Mouse (Mus musculus) CH12.LX (cell line): ENCODE measurements at regions not wholly inside any gene's neighbourhood (a gene's known extent, or its start where the extent isn't known, plus 50 kb on each side); places are given as distances from the start of the nearest gene placed in this dataset.

Experiments
- DNase-seq: peaks from one replicate; pipeline ENCODE4 v3.0.0-alpha.2; 2013; ENCODE audit errors: extremely low read depth
- H3K27ac ChIP-seq: 2 replicates; pipeline ENCODE4 v1.5.1; 2012; ENCODE audit warnings: low read depth, mild to moderate bottlenecking, control low read depth, moderate library complexity; ENCODE audit not compliant: insufficient read depth
- H3K27me3 ChIP-seq: replicated peaks from 2 replicates; pipeline ENCODE3; 2012; ENCODE audit warnings: inconsistent platforms
- H3K36me3 ChIP-seq, 2 experiments: replicated peaks in 1 of 2; 2 replicates each; pipeline versions ENCODE3 to v1.6.1; 2012; ENCODE audit warnings: inconsistent platforms in 1 of 2, low read length in 1 of 2, mild to moderate bottlenecking in 1 of 2, mixed read lengths in 1 of 2, moderate library complexity in 1 of 2; ENCODE audit not compliant: control insufficient read depth in 1 of 2, insufficient read depth in 1 of 2
- H3K4me1 ChIP-seq, 2 experiments: 2 replicates each; pipeline ENCODE4 v1.6.1; 2012; ENCODE audit warnings: inconsistent platforms in 1 of 2, moderate library complexity in 1 of 2; ENCODE audit not compliant: insufficient read depth in 2 of 2, control insufficient read depth in 1 of 2
- H3K4me2 ChIP-seq: 2 replicates; pipeline ENCODE4 v1.6.1; 2012; ENCODE audit warnings: low read depth, mild to moderate bottlenecking, control low read depth; ENCODE audit not compliant: poor library complexity, insufficient read depth, severe bottlenecking
- H3K4me3 ChIP-seq, 3 experiments: fragments of 150-350 bp in 1 of 3; sonication (generic) in 1 of 3; replicated peaks in 1 of 3; 2 replicates each; pipeline versions ENCODE3 to v1.5.1; 2011 to 2012; ENCODE audit warnings: low read depth in 2 of 3, low read length in 2 of 3, mild to moderate bottlenecking in 2 of 3, moderate library complexity in 2 of 3, control low read depth in 1 of 3, improper control_type of control experiment in 1 of 3, inconsistent platforms in 1 of 3, mixed read lengths in 1 of 3; ENCODE audit not compliant: poor library complexity in 1 of 3
- H3K79me2 ChIP-seq: replicated peaks from 2 replicates; pipeline ENCODE4 v1.6.1; 2012; ENCODE audit warnings: mild to moderate bottlenecking, moderate library complexity; ENCODE audit not compliant: control insufficient read depth, poor library complexity, insufficient read depth, severe bottlenecking; ENCODE audit errors: extremely low read depth
- H3K9ac ChIP-seq: 2 replicates; pipeline ENCODE4 v1.6.1; 2012; ENCODE audit warnings: low read depth, mild to moderate bottlenecking, control low read depth, moderate library complexity; ENCODE audit not compliant: insufficient read depth
- H3K9me3 ChIP-seq: replicated peaks from 2 replicates; pipeline ENCODE3; 2012; ENCODE audit warnings: low read length, inconsistent platforms, mixed read lengths
- BHLHE40 ChIP-seq: IDR thresholded peaks from 2 replicates; pipeline ENCODE4 v1.6.1; 2011; ENCODE audit warnings: mild to moderate bottlenecking, low read depth, low read length, improper control_type of control experiment
- CHD1 ChIP-seq: IDR thresholded peaks from 2 replicates; pipeline ENCODE4 v1.6.1; 2012; ENCODE audit warnings: low read depth, low read length, improper control_type of control experiment, inconsistent platforms
- CHD2 ChIP-seq: IDR thresholded peaks from 2 replicates; pipeline ENCODE4 v1.6.1; 2011; ENCODE audit warnings: low read length, improper control_type of control experiment
- CTCF ChIP-seq, 2 experiments: IDR thresholded peaks in 1 of 2; conservative IDR thresholded peaks in 1 of 2; 2 replicates each; pipeline ENCODE4 v1.5.1; 2011 to 2012; ENCODE audit warnings: low read depth in 2 of 2, low read length in 2 of 2, improper control_type of control experiment in 1 of 2, inconsistent platforms in 1 of 2, mild to moderate bottlenecking in 1 of 2, moderate library complexity in 1 of 2
- E2F4 ChIP-seq: IDR thresholded peaks from 2 replicates; pipeline ENCODE4 v1.6.1; 2011; ENCODE audit warnings: low read depth, low read length, improper control_type of control experiment; ENCODE audit not compliant: insufficient replicate concordance
- ELF1 ChIP-seq: IDR thresholded peaks from 2 replicates; pipeline ENCODE4 v1.6.1; 2014; ENCODE audit warnings: low read depth, mild to moderate bottlenecking, inconsistent platforms, low read length, improper control_type of control experiment
- EP300 ChIP-seq: IDR thresholded peaks from 2 replicates; pipeline ENCODE4 v1.6.1; 2011; ENCODE audit warnings: low read length, improper control_type of control experiment
- ETS1 ChIP-seq: conservative IDR thresholded peaks from 2 replicates; pipeline ENCODE4 v1.6.1; 2012; ENCODE audit warnings: low read depth, mild to moderate bottlenecking, inconsistent platforms, low read length, improper control_type of control experiment, moderate library complexity
- GABPA ChIP-seq: IDR thresholded peaks from 2 replicates; pipeline ENCODE4 v1.6.1; 2012; ENCODE audit warnings: low read depth, low read length, improper control_type of control experiment, inconsistent platforms; ENCODE audit not compliant: insufficient replicate concordance
- HCFC1 ChIP-seq: IDR thresholded peaks from 2 replicates; pipeline ENCODE4 v1.6.1; 2012; ENCODE audit warnings: low read depth, mild to moderate bottlenecking, inconsistent platforms, low read length, improper control_type of control experiment
- IRF4 ChIP-seq: IDR thresholded peaks from 2 replicates; pipeline ENCODE4 v1.6.1; 2014; ENCODE audit warnings: low read depth, mild to moderate bottlenecking, inconsistent platforms, low read length, improper control_type of control experiment
- JUN ChIP-seq: IDR thresholded peaks from 2 replicates; pipeline ENCODE4 v1.6.1; 2011; ENCODE audit warnings: low read depth, mild to moderate bottlenecking, low read length, improper control_type of control experiment, moderate library complexity; ENCODE audit not compliant: insufficient read depth
- JUND ChIP-seq: conservative IDR thresholded peaks from 2 replicates; pipeline ENCODE4 v1.6.1; 2011; ENCODE audit warnings: low read depth, low read length, improper control_type of control experiment
- KAT2A ChIP-seq: IDR thresholded peaks from 2 replicates; pipeline ENCODE4 v1.6.1; 2012; ENCODE audit warnings: low read length, improper control_type of control experiment, inconsistent platforms; ENCODE audit not compliant: insufficient replicate concordance
- MAX ChIP-seq: IDR thresholded peaks from 2 replicates; pipeline ENCODE4 v1.6.1; 2011; ENCODE audit warnings: low read length, improper control_type of control experiment
- MAZ ChIP-seq: IDR thresholded peaks from 2 replicates; pipeline ENCODE4 v1.6.1; 2012; ENCODE audit warnings: low read depth, mild to moderate bottlenecking, inconsistent platforms, low read length, improper control_type of control experiment, moderate library complexity
- MXI1 ChIP-seq: IDR thresholded peaks from 2 replicates; pipeline ENCODE4 v1.6.1; 2011; ENCODE audit warnings: mild to moderate bottlenecking, low read depth, low read length, improper control_type of control experiment
- MYC ChIP-seq: IDR thresholded peaks from 2 replicates; pipeline ENCODE4 v1.6.1; 2011; ENCODE audit warnings: low read depth, mild to moderate bottlenecking, improper control_type of control experiment, low read length
- NELFE ChIP-seq: IDR thresholded peaks from 2 replicates; pipeline ENCODE4 v1.6.1; 2011; ENCODE audit warnings: low read depth, low read length, improper control_type of control experiment
- NRF1 ChIP-seq: IDR thresholded peaks from 2 replicates; pipeline ENCODE4 v1.6.1; 2014; ENCODE audit warnings: low read depth, mild to moderate bottlenecking, inconsistent platforms, low read length, improper control_type of control experiment, moderate library complexity
- PAX5 ChIP-seq: IDR thresholded peaks from 2 replicates; pipeline ENCODE4 v1.6.1; 2012; ENCODE audit warnings: low read length, inconsistent platforms, mixed read lengths
- POLR2AphosphoS2 ChIP-seq: IDR thresholded peaks from 2 replicates; pipeline ENCODE4 v1.6.1; 2011; ENCODE audit warnings: low read depth, low read length, improper control_type of control experiment
- RAD21 ChIP-seq: IDR thresholded peaks from 2 replicates; pipeline ENCODE4 v1.6.1; 2011; ENCODE audit warnings: low read depth, mild to moderate bottlenecking, low read length, improper control_type of control experiment, moderate library complexity
- RCOR1 ChIP-seq: conservative IDR thresholded peaks from 2 replicates; pipeline ENCODE4 v1.6.1; 2012; ENCODE audit warnings: low read depth, mild to moderate bottlenecking, inconsistent platforms, low read length, improper control_type of control experiment
- SIN3A ChIP-seq: IDR thresholded peaks from 2 replicates; pipeline ENCODE4 v1.6.1; 2012; ENCODE audit warnings: low read length, improper control_type of control experiment, inconsistent platforms
- TBP ChIP-seq: conservative IDR thresholded peaks from 2 replicates; pipeline ENCODE4 v1.6.1; 2011; ENCODE audit warnings: low read depth, low read length, improper control_type of control experiment
- USF1 ChIP-seq: IDR thresholded peaks from 2 replicates; pipeline ENCODE4 v1.6.1; 2014; ENCODE audit warnings: low read depth, mild to moderate bottlenecking, inconsistent platforms, low read length, improper control_type of control experiment
- USF2 ChIP-seq: conservative IDR thresholded peaks from 2 replicates; pipeline ENCODE4 v1.6.1; 2011; ENCODE audit warnings: low read depth, low read length, improper control_type of control experiment
- ZC3H11A ChIP-seq: IDR thresholded peaks from 2 replicates; pipeline ENCODE4 v1.6.1; 2012; ENCODE audit warnings: low read depth, mild to moderate bottlenecking, inconsistent platforms, low read length, improper control_type of control experiment
- ZKSCAN1 ChIP-seq: IDR thresholded peaks from 2 replicates; pipeline ENCODE4 v1.6.1; 2012; ENCODE audit warnings: low read depth, inconsistent platforms, low read length, improper control_type of control experiment, borderline replicate concordance
- ZNF384 ChIP-seq: IDR thresholded peaks from 2 replicates; pipeline ENCODE4 v1.6.1; 2012; ENCODE audit warnings: low read depth, low read length, improper control_type of control experiment, inconsistent platforms
- dilution Hi-C: fragments of 300-500 bp; cut with MboI; formaldehyde crosslinking; loops from 2 replicates; pipeline ENCODE4 v1.14.3; 2020; ENCODE audit warnings: low sequenced_read_pairs; ENCODE audit not compliant: extremely low pct_unique_long_range_greater_than_20kb, extremely low pct_ligation_motif_present
- in situ Hi-C: fragments of 300-500 bp; cut with MboI; formaldehyde crosslinking; loops from 3 replicates; pipeline ENCODE4 v1.14.3; 2019; ENCODE audit warnings: low sequenced_read_pairs, low pct_ligation_motif_present, low pct_unique_long_range_greater_than_20kb, mixed read lengths

DNA sequence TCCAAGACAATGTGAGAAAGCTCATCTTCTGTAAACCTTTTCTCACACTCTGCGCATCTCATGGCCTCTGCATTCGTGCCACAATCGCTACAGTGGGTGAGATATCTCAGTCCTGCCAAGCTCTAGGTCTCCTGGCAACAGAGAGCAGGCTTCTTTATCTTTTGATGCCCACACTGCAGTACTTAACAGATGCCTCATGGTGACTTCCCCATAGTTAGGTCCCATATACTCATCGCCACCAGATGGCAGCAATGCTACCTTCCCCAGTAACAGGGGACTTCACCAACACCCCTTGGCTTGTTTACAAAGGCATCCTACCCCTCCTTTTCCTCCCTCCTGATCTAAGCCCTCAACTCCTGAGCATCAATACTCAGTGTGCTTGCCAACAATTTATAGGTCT lies 123.5 kb upstream of the Gimd1 start (continued):
- TF ChIP-seq USF1 (no peak), TBP (peak; percentile 91)

DNA sequence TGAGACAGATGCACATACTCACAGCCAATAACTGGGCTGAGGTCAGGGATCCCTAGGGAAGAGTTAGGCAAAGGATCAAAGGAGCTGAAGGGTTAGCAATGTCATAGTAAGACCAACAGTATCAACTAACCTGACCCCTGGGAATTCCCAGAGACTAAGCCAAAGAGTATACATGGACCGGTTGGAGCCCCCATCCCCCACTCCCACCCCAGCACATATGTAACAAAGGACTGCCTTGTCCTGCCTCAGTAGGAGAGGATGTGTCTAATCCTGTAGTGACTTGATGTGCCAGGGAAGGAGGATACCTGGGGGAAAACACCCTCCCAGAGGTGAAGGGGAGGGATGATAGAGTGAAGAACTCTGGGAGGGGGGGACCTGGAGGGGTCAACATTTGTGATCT lies 119.4 kb upstream of the Gimd1 start:
- Histone ChIP-seq H3K36me3 (no peaks in the 10 kb centered on the region), H3K27me3 (no peaks in the 10 kb centered on the region), H3K9ac (no peak overlapping the region), H3K27ac (no peak overlapping the region), H3K4me1 (peaks cover 5 to 20% of the 10 kb centered on the region in 2 experiments; a peak in 2 of 4 replicates), H3K79me2 (no peaks in the 10 kb centered on the region), H3K4me2 (no peak overlapping the region), H3K9me3 (no peaks in the 10 kb centered on the region), H3K4me3 (no peak overlapping the region)
- TF ChIP-seq RAD21: no peak
- TF ChIP-seq GABPA: no peak
- no peak for TF ChIP-seq CHD1
- no peak for TF ChIP-seq BHLHE40
- no peak for TF ChIP-seq POLR2AphosphoS2
- TF ChIP-seq NELFE: no peak
- no peak for TF ChIP-seq JUN
- TF ChIP-seq JUND: no peak
- no peak for TF ChIP-seq MAZ
- TF ChIP-seq HCFC1: no peak
- no peak for TF ChIP-seq MXI1
- TF ChIP-seq ZKSCAN1: no peak
- TF ChIP-seq ZC3H11A: no peak
- no peak for TF ChIP-seq SIN3A
- no peak for TF ChIP-seq RCOR1
- TF ChIP-seq KAT2A: no peak
- TF ChIP-seq ETS1: no peak
- DNase-seq: no peak
- dilution Hi-C loops (no loop called here), in situ Hi-C loops (no loop called here)

- DNase-seq: no peak
- H3K27ac ChIP-seq: no peak overlapping the region
- H3K36me3 ChIP-seq: no peaks in the 10 kb centered on the region
- dilution Hi-C loops (no loop called here), in situ Hi-C loops (no loop called here)
- H3K9ac ChIP-seq: no peak overlapping the region
- no peaks in the 10 kb centered on the region for H3K27me3 ChIP-seq
- H3K4me3 ChIP-seq: no peak overlapping the region
- no peaks in the 10 kb centered on the region for H3K79me2 ChIP-seq
- H3K4me2 ChIP-seq: peak overlapping the region; percentile 85
- no peak for TF ChIP-seq E2F4
- TF ChIP-seq NRF1: no peak
- no peak for TF ChIP-seq TBP
- TF ChIP-seq GABPA: no peak
- no peak for TF ChIP-seq ZKSCAN1
- TF ChIP-seq MYC: no peak
- no peak for TF ChIP-seq IRF4
- TF ChIP-seq EP300: no peak
- TF ChIP-seq JUN: no peak
- TF ChIP-seq PAX5: no peak
- TF ChIP-seq MAX: no peak
- TF ChIP-seq USF2: no peak
- no peak for TF ChIP-seq BHLHE40
- no peak for TF ChIP-seq KAT2A
- no peak for TF ChIP-seq CTCF (conservative IDR thresholded peaks at IDR 0.05 in 1 of 2, IDR thresholded peaks at IDR 0.05 in 1 of 2; ENCODE audit: low read depth in 2 of 2, low read length in 2 of 2)
- no peak for TF ChIP-seq ELF1
- no peak for TF ChIP-seq CHD2
- no peak for TF ChIP-seq ZNF384
- TF ChIP-seq NELFE: no peak
- peaks cover 5 to 12% of the 10 kb centered on the region in 2 experiments; a peak in 1 of 4 replicates for H3K4me1 ChIP-seq
- H3K9me3 ChIP-seq: no peaks in the 10 kb centered on the region
Observed at GRCm38 (mm10) chr3:132512526-132513102, 117.0 kb upstream of the Gimd1 start.
